Mouse (Mus musculus) midbrain, embryonic 16.5 days (tissue): ENCODE results near the gene Otop2. TPM values are rescaled to one million over a fixed set of nuclear protein-coding genes. Genes with fewer than 3 reads are reported as not detected.

Experiments
- ATAC-seq: fragments of 200-750 bp; cut with Nextera tagmentation; 2 replicates; pipeline ENCODE4 v1.8.0; 2017; ENCODE audit warnings: moderate TSS enrichment
- H3K27ac ChIP-seq: fragments of 300-500 bp; sonication (generic); 2 replicates; pipeline ENCODE4 v1.5.1; 2014; ENCODE audit warnings: mild to moderate bottlenecking, low read length, mixed read lengths
- H3K27me3 ChIP-seq: fragments of 300-500 bp; sonication (generic); 2 replicates; pipeline ENCODE4 v1.6.1; 2014; ENCODE audit warnings: low read depth, low read length, mixed read lengths; ENCODE audit not compliant: control insufficient read depth, insufficient read depth
- H3K36me3 ChIP-seq: fragments of 300-500 bp; sonication (generic); 2 replicates; pipeline ENCODE4 v1.6.1; 2014; ENCODE audit warnings: mild to moderate bottlenecking, low read length, moderate library complexity, mixed read lengths; ENCODE audit not compliant: control insufficient read depth, insufficient read depth
- H3K4me1 ChIP-seq: fragments of 300-500 bp; sonication (generic); 2 replicates; pipeline ENCODE4 v1.6.1; 2014; ENCODE audit warnings: mild to moderate bottlenecking, low read length, mixed read lengths; ENCODE audit not compliant: control insufficient read depth, insufficient read depth
- H3K4me2 ChIP-seq: fragments of 300-500 bp; sonication (generic); 2 replicates; pipeline ENCODE4 v1.6.1; 2014; ENCODE audit warnings: mild to moderate bottlenecking, low read length, mixed read lengths
- H3K4me3 ChIP-seq: fragments of 300-500 bp; sonication (generic); 2 replicates; pipeline ENCODE4 v1.5.1; 2014; ENCODE audit warnings: low read depth, mild to moderate bottlenecking, low read length, moderate library complexity, mixed read lengths
- H3K9ac ChIP-seq: fragments of 300-500 bp; sonication (generic); 2 replicates; pipeline ENCODE4 v1.6.1; 2014; ENCODE audit warnings: low read depth, low read length, mixed read lengths
- H3K9me3 ChIP-seq: fragments of 300-500 bp; sonication (generic); replicated peaks from 2 replicates; pipeline ENCODE4 v1.6.1; 2014; ENCODE audit warnings: mild to moderate bottlenecking, low read length, mixed read lengths; ENCODE audit not compliant: control insufficient read depth, poor library complexity, severe bottlenecking
- WGBS: fragments of 180-500 bp; shearing (Covaris S2); extraction: QIAGEN DNeasy Blood & Tissue Kit; methylation state at CpG from one replicate; pipeline ENCODE4 v1.1.7; 2014; 5-methylcytosine and 5-hydroxymethylcytosine counted together
- polyA plus RNA-seq: library from polyadenylated mRNA; unstranded; fragments of >200 nt; fragmentation: Nextera tagmentation; extraction: Ambion mirVana; gene quantifications from 2 replicates; pipeline ENCODE4 v1.2.1, GENCODE M21; 2015

Otop2 gene
- 0.09 and 0.29 TPM in 2 replicates for polyA plus RNA-seq

DNA sequence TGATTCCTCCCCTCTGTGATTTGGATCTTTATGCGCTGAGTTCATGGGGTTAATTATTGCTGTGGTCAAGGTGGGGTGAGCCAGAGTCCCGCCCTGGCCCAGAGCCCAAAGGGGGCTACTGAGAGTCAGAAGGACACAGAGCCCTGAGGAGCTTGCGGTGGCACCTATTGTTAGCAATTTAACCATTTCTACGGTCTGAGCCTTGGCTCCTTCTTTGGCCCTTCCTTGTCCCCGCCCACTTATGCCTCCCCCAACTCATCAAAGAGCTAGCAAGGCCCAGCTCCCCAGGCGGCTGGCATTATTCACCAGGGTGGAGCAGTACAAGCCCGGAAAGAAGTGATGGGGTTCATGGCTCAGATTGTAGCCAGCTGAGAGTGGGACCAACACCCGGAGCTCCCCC lies at the start of gene Otop2:
TSS of gene Otop2 (plus strand) at position 301 of the 400 bp plus-strand sequence.
- Histone ChIP-seq H3K4me1 (no peaks in the 10 kb centered on the region), H3K9ac (0 out of 2 replicates have a peak within 1 kb of the TSS, but pooled peaks have one; percentile 4), H3K4me2 (no peak within 1 kb of the TSS), H3K9me3 (no peaks in the 10 kb centered on the region), H3K27ac (no peak within 1 kb of the TSS), H3K4me3 (no peak within 1 kb of the TSS), H3K36me3 (no peaks in the 10 kb centered on the region), H3K27me3 (no peaks in the 10 kb centered on the region)
- no peak for ATAC-seq
- whole genome bisulfite sequencing, result 15% methylated on average over 8 of the region's 8 CpGs

DNA sequence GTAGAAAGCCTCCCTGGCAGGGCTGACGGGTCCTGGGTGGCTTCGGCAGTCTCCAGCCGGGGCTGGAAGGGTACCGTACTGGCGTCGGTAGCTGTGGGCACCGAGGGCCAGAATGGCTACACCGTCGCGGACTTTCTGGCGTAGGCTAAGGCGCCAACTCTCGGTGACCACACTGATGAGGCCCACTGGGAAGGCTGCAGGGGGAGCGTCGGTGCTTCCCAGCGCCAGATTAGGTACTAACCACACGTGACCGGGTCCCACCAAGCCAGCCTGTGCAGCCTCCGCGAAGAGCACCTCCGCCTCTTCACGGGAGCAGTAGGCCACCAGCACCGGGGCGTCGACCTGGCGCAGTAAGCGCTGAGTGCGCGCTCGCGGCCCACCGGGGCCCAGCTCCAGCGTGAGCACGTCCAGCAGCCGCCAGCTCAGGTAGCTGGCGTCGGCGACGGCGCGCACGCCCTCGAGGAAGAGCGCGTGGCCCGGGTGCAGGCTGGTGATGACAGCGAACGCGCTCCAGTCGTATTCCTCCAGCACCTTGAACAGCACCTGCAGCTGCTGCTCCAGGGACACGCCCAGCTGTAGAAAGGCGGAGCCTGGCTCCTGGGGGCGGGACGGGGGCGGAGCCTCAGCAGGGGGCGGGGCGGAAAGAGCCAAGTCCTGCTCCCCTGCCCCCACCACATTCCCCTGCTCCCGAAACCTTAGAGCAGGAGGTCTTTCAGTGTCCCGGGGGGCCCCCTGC lies 49.0 kb upstream of the Otop2 start:
- H3K4me1 ChIP-seq, result peaks cover 5% of the 10 kb centered on the region; the same call in 1 of the 2 replicates
- peaks cover 57% of the 10 kb centered on the region for H3K27me3 ChIP-seq
- H3K36me3 ChIP-seq, result no peaks in the 10 kb centered on the region
- H3K9me3 ChIP-seq, result no peaks in the 10 kb centered on the region
- 16% methylated on average over 59 of the region's 59 CpGs for WGBS
- ATAC-seq, result no peak
- H3K4me2 ChIP-seq, result peak overlapping the region; percentile 52
- 0 out of 2 replicates have a peak overlapping the region, but pooled peaks have one; percentile 14 for H3K9ac ChIP-seq
- H3K27ac ChIP-seq, result no peak overlapping the region
- peak overlapping the region; percentile 30 for H3K4me3 ChIP-seq

DNA sequence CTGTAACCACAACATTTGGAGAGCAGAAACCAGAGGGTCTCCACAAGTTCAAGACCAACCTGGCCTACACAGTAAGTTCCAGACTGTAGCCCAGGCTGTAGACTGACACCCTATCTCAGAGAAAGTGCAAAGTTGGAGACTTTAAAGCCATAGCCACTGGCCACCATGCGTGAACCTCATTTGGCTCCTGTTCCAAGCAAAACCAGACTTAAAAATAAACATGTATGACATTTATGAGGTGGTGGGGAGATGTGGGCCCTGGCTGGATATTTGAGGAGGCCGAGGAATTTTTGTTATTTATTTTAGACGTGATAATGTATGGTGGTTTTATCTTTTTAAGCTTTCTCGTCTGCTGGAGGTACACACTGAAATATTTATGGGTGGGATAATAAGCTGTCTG lies 47.8 kb upstream of the Otop2 start:
- peaks cover 64% of the 10 kb centered on the region for H3K27me3 ChIP-seq
- no peak for ATAC-seq

DNA sequence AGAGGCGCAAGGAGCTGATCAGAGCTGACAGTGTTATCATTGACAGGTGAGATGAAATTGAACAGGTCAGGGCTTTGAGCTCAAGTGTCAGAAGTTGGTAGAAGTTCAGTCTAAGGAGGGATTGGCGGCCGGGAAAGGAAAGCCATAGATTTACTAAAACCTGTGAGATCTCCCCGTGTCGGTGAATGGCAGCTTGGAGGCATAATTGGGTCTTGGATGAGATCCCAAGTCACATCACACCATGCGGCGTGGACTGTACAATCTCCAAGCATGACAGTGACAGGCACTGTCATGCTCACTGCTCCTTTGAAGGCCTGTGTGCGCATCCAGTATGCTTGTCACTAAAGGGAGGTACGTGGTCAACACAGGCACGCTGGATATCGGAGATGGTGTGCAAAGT lies 44.0 kb upstream of the Otop2 start:
- Histone ChIP-seq H3K36me3 (peaks cover under 1% of the 10 kb centered on the region; the same call in 1 of the 2 replicates), H3K27ac (no peak overlapping the region), H3K9me3 (no peaks in the 10 kb centered on the region), H3K4me1 (peaks cover 23% of the 10 kb centered on the region), H3K9ac (no peak overlapping the region), H3K4me2 (no peak overlapping the region), H3K27me3 (peaks cover 86% of the 10 kb centered on the region), H3K4me3 (no peak overlapping the region)
- WGBS, result 80% methylated on average over 11 of the region's 11 CpGs
- no peak for ATAC-seq

More for the DNA sequence above, 47.8 kb upstream of the Otop2 start:
- Histone ChIP-seq H3K36me3 (no peaks in the 10 kb centered on the region), H3K9ac (no peak overlapping the region), H3K9me3 (no peaks in the 10 kb centered on the region), H3K4me3 (no peak overlapping the region), H3K27ac (no peak overlapping the region), H3K4me1 (peaks cover 5% of the 10 kb centered on the region; the same call in 1 of the 2 replicates), H3K4me2 (no peak overlapping the region)
- WGBS, result 85% methylated on average over 4 of the region's 4 CpGs

DNA sequence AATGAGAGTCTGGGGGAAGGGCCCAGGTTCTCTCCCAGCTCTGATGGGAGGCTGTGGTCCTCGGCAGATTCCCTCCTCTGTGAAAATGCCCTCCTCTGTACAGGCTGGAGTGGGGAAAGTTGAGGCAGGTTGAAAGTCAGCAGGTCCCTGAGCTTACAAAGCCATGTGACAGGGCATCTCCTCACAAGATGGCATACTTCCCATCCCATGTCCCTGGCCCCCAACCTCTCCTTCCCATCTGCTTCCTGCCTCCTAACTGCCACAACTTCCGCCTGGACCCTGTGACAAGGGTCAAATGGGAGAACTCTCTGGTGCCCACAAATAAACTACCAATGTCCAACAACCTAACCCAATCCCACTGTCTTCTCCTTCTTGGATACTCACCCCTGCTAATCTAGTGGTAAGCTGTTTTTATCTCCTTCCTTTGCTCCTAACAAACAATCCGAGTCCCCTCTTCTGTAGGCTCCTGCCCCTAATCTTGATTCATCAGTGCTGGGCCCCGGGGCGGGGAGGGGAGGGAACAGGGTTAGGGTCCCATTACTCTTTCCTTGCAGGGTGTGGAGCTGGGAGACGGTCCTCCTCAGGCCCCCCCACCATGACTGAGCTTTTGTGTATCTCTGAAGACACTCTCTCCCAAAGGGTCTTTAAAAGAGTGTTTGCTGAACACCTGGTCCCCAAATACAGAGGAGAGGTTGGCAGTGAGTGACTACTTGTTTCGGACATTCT lies 42.7 kb upstream of the Otop2 start:
- whole genome bisulfite sequencing, result 73% methylated on average over 7 of the region's 7 CpGs
- no peaks in the 10 kb centered on the region for H3K9me3 ChIP-seq
- no peak overlapping the region for H3K4me2 ChIP-seq
- peaks cover 19% of the 10 kb centered on the region for H3K4me1 ChIP-seq
- H3K36me3 ChIP-seq, result peaks cover 14% of the 10 kb centered on the region
- no peak overlapping the region for H3K9ac ChIP-seq
- H3K27me3 ChIP-seq, result peaks cover 84% of the 10 kb centered on the region
- ATAC-seq, result no peak
- H3K27ac ChIP-seq, result no peak overlapping the region
- no peak overlapping the region for H3K4me3 ChIP-seq

DNA sequence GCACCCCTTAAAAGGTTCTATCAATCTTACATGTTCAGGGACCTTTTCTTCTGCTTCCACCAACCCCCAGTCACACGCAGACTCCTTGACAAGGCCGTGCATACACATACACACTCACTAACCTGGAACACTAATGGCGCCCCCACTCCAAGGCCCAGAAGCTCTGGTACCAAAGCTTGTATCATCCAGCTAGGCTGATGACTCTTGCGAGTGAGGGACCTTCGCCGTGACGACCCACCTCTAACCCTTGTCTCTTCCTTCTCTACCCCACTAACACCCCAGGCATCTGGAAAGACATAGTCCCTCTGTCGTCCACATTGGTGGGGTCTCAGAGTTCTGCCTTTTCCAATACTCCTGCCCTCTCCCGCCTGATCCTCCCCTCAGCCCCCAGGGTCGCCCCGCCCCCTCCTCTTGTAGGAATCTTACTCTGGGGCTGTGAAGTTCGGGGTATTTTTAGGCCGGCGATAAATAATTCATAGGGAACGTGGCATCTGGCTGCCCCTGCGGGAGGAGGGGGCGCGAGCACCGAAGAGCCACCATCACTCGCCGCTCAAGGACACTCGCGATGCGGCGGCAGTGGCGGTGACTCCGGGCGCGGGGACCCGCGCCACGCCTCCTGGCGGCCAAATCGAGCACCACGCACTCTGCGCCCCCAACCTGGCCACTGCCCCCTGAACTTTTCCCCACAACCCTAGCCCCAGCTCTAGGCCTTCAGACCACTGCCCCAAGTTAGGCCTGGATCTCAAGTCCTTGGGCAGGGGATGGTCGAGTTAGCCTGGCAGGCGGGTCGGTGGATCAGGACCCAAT lies 41.9 kb upstream of the Otop2 start:
- Histone ChIP-seq H3K4me1 (peaks cover 19% of the 10 kb centered on the region), H3K27ac (no peak overlapping the region), H3K36me3 (peaks cover 14% of the 10 kb centered on the region), H3K4me3 (peak overlapping the region; percentile 26), H3K9me3 (no peaks in the 10 kb centered on the region), H3K4me2 (peak overlapping the region; percentile 48), H3K27me3 (peaks cover 77% of the 10 kb centered on the region), H3K9ac (0 out of 2 replicates have a peak overlapping the region, but pooled peaks have one; percentile 30)
- WGBS, result 6% methylated on average over 39 of the region's 39 CpGs
- ATAC-seq, result no peak

DNA sequence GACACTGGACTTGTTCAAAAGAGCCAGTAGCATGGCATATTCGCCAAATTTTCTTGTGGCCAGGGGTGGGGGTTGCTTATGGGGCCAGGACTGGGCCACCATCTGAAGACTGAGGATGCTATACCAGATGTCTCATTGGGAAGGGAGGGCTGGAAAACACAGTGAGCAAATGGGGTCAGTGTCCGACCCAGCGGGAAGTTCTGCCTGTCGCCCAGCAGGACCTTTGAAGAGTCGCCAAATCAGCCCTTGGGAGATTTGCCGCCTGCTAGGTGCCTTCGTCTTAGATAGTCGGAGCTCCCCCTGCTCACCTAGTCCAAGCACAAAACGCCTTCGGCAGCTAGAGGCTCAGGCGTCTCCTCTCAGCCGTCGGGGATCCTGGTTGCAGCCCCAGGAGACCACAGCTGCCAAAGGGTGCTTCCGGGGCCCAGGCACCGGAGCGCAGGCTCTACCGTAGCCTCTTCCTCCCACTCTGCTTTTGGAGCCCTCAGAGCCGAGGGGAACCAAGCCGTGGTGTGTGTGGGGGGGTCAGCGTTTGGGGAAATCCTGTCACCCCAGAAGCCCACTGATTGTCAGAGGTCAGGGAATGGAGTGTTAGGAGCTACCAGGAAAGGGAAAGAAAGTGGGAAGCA lies 41.1 kb upstream of the Otop2 start:
- H3K36me3 ChIP-seq, result peaks cover 14% of the 10 kb centered on the region
- no peaks in the 10 kb centered on the region for H3K9me3 ChIP-seq
- H3K4me3 ChIP-seq, result no peak overlapping the region
- no peak for ATAC-seq
- 3% methylated on average over 20 of the region's 20 CpGs for WGBS
- no peak overlapping the region for H3K27ac ChIP-seq
- H3K4me1 ChIP-seq, result peaks cover 21% of the 10 kb centered on the region
- H3K4me2 ChIP-seq, result no peak overlapping the region
- no peak overlapping the region for H3K9ac ChIP-seq
- H3K27me3 ChIP-seq, result peaks cover 72% of the 10 kb centered on the region

DNA sequence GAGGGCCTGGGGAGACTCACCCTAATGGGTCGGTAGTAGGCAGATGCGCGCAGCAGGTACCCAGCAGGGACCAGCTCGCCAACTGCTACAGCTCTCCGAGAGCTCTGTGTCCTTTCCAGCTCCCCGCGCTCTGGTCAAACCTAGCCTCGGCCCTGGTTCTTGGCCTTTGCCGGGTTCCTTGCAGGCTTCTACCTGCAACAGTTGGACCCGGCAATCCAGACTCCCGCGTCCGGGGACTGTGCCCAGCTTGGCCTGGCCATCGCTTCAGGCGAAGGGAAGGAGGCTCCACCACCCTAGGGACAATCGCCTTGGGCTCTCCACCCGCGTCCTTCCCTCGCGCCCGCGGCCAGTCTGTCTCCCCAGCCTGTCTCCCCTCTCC lies 40.6 kb upstream of the Otop2 start:
- peaks cover 21% of the 10 kb centered on the region for H3K4me1 ChIP-seq
- H3K9ac ChIP-seq, result peak overlapping the region; percentile 61; the same call in 1 of the 2 replicates
- no peaks in the 10 kb centered on the region for H3K9me3 ChIP-seq
- WGBS, result 3% methylated on average over 22 of the region's 22 CpGs
- peak overlapping the region; percentile 63 for H3K4me2 ChIP-seq
- peaks cover 14% of the 10 kb centered on the region for H3K36me3 ChIP-seq
- no peak overlapping the region for H3K27ac ChIP-seq
- peaks cover 67% of the 10 kb centered on the region for H3K27me3 ChIP-seq
- ATAC-seq, result no peak
- H3K4me3 ChIP-seq, result peak overlapping the region; percentile 36
